Mouse (Mus musculus) layer of hippocampus, postnatal 25 days (tissue): ENCODE data around the gene Sac3d1. TPM values are rescaled to one million over a fixed set of nuclear protein-coding genes. Genes with fewer than 3 reads are reported as not detected.

Experiments used
- DNase-seq, 2 experiments: peaks; one replicate each; pipeline ENCODE4 v3.0.0; 2022; ENCODE audit warnings: mixed read lengths in 2 of 2, low spot score in 1 of 2; ENCODE audit errors: extremely low spot score in 1 of 2
- total RNA-seq, 2 experiments: library from RNA; stranded (reverse); gene quantifications; 2 replicates each; pipeline ENCODE4 v1.2.3; 2021

Gene Sac3d1
- total RNA-seq, 2 experiments from 2014 or later: 15.5 to 17.9 TPM

DNA sequence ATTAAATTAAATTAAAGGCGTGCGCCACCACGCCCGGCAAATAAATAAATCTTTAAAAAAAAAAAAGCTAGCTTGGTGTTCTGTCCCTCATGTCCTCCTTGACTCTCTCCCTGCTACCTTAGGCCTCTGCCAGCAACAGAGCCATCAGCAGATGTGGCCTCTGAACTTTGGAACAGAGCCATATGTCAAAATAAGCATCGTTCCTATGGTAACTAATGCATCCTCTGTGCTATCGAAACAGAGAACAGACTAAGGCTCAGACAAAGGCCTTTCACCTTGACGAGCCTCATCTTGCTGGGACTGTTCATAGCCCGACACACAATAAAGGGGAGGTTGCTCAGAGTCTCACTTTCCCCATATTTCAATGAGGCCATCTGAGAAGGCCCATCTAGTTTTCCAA is 4.9 kb upstream of the Sac3d1 start:
- DNase-seq: no peak

DNA sequence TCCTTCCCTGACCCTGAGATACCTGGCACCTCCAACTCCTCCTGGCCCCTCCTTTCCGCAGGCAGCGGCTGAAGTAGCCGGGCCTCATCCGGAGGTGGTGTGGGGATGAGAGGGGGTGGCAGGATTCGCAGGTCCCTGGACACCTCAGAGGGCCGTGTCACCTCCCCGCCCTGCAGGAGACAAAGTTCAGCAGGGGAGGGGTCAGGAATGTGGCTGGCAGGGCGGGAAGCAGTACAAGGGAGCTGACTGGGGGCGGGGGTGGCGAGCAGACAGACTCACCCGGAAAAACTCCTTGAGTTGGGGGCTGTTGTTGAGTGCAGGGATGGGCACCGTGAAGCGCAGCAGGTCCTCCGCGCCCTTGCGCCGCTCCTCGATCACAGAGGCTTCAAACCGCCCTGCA is 3.3 kb upstream of the Sac3d1 start:
- DNase-seq: no peak

DNA sequence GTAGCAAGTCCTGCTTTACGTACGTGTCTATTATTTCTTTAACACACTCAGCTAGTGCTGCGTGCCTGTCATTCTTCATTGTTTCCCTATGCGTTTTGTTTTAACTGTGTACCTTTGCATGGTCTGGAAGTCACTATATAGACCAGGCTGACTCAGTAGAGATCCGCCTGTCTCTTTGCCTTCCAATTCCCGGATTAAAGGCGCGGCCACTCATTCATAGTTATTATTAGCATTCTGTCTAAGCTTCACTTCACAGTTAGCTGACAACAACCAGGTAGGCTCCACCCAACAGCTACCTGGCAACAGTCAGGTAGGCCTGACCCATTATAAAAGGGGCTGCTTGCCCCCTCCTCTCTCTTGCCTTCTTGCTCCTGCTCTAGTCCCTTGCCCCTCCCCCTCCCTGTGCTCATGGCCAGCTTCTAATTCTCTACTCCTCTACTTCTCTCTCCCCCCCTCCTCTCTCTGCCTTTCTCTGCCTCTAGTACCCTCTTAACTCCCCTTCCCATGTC is 281 bp upstream of the Sac3d1 start:
- no peak for DNase-seq

DNA sequence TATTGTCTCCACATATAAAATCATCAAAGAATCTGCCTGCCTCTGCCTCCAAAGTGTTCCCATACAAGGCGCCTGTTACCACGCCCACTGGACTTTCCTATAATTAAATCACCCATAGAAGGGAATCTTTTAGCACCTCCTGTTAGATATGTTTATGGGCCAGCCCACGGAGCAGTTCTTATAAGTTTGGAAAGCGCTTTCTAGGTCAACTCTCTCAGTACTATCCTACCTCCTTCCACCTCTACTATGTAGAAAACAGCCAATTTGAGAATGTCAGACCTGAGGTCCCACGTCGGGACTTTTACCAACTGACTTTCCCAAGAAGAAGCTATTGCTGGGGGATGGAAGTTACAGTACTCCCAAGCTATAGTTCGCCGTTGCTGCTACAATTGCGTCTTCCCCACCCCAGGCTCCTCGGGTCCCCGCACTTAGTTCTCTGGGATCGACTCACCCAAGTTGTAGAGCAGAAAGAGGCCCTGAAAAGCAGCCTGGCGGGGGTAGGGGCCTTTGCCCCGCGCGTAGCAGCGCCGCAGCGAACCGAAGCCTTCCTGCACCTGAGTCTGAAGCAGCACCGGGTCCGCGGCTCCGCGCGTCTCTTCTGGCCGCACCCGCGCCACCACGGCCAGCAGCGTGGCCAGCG is 984 bp downstream of the Sac3d1 start:
- DNase-seq: peak in 1 of 2 experiments; percentile 59

DNA sequence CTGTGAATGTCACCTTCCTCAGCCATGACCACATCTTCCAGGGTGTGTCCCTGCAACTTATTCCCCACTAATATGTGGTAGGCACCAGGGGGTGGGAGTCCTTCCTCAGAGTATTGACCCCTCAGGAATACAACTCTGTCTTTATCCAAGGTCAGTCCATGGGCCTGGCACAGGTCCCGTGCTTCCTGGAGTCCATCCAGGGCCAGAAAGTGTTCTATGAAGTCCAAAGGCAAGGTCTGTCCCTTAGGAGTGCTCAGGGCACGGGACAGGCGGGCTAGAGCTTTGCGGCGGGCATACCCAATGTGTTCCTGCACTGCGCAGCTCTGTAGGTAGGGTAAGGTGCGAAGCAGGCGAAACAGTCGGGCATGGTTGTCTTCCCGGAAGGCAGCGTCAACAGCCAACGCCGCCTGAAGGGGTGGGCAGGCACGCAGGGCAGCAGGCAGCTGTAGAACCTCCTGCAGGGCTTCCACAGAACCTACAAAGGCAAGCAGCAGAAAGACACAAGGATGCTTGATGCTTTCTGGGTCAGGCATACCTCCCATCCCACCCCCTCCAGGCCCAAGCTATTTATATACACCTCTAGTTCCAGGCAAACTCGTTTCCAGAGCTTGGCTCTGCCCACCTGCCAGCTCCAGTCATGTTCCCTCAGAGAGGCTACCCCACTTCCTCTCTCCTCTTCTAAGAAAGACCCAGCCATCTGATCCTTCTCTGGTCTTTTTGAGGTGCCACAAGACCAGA is 2.2 kb downstream of the Sac3d1 start:
- no peak for DNase-seq

DNA sequence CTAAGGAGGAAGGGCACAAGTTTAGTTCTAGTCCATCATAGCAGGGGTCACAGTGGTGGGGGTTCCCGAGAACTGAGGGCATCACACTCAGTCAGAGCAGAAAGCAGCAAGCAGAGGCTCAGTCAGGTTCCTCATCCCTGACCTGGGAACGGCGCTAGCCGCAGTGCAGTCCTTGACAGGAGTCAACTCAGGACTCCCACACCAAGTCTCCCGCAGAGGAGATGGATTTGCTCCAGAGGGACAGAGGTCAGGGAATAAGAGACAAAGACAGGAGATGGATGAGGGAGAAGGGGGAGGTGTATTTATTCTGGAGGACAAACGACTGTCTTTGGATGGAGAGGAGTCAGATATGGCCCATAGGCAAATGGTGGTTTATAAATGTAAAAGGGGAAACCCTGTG is 5.3 kb downstream of the Sac3d1 start:
- DNase-seq: no peak

DNA sequence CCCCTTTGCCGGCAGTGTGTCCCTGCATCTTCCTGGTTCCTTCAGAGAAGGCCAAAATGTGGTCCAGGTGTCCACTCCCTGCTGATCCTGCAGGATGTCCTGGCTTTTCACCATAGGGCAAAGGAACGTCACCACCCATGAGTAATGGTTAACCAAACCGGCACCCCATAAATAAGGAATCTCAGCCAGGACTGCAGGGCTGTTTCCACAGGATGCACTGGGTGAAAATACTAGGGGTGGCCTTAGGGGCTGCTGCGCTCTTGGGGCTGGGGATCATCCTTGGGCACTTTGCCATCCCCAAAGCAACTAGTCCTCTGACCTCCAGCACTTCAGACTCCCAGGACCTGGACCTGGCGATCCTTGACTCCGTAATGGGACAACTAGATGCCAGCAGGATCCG is 12.9 kb downstream of the Sac3d1 start, which contains the start of gene Naaladl1:
Gene Naaladl1, plus strand, starts transcription at position 197 of the 400 bp plus-strand sequence.
- no peak for DNase-seq

DNA sequence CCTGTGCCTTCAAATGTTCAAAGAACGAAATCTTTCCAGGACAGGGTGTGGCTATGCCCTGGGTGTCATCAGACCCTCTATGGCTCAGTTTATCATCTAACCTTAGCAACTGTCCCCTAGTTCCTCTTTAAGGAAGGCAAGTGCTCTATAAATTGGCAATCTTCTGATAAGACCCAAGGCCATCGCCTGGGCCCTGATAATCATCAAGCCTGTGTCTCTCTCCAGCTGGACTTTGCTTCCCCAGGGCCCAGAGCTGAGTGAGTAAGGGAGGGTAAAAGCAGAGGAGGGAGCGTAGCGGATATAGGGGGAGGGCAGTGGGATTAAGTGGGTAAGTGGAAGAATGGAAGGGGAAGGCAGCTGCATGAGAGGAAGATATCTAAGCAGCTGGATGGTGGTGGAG is 14.0 kb downstream of the Sac3d1 start:
- DNase-seq: no peak

DNA sequence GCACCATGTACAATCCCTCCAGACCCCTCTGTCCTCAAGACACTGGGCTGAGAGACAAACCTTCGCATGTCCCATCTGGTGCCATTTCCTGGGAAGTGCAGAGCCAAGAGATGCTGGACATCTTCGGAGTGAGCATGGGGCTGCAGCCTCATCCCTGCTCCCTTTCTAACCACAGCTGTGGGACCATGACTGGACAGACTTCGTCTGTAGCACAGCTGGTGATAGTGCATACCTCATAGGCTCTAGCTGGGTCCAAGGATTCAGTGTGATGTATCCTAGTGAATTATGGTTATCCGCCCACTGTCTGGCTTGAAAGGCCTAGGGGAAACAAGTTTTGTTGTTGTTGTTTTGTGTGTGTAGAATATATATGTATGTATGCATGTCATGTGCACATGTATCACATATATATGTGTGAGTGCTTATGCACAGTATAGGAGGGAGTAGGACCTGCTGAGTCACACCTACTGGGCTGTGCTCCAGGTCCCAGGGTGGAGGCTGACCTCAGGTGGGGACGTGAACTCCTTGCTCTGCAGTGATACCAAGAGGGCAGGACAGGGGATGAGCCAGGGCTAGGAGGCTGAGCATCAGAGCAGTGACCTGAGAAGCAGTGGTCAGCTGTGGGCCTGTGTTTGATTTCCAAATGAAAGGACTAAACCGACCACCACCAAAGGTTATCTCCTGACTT is 16.1 kb downstream of the Sac3d1 start:
- no peak for DNase-seq

DNA sequence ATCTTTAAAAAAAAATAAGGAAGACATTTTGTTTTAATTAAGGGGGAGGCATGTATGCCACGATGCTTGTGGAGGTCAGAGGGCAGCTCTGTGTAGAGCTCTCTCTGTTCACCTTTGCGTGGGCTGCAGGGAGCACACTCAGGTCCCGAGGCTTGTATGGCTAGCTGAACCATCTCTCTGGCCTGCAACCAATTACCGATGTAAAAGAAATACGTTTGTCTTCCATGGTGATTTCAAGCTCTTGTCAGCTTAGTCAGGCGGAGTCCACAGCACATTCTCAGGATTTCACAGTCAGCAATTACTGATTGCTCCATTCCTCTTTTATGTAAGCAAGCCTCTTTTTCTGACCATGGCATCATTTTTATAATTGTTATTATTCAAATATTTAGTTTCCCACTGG is 17.3 kb downstream of the Sac3d1 start:
- no peak for DNase-seq

DNA sequence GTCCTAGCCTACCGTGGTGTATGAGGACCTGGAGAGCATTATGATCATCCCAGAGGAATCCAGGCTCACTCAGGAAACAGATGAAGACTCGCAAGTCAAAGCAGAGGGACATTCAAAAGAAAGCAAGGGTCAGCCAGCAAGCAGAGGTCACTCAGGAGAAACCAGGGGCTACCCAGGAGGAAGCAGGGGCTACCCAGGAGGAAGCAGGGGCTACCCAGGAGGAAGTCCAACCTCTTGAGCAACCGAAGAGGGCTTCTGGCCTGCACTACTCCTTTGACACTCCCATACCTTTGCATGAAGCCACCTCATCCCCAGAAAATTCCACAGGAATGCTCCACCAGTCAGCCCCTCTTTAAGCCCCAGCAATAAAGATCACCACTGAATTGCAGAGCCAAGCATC is 20.6 kb downstream of the Sac3d1 start:
- DNase-seq: no peak

DNA sequence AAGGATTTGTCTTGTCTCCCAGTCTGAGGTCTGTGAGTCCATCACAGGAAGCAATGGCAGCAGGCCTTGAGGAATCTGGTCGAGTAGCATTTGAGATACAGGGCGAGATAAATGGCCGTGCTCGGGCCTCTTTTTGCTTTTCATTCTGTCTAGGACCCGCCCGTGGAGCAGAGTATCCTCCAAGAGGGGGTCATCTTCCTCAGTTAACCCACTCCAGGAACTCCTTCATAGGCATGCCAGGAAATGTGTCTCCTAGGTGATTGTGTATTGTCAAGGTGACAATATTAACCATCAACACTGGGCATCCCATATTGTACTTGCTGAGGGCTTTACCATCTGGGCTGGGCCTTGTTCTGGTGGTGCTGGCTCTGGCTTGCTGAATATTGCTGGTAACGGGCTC is 24.3 kb downstream of the Sac3d1 start, which contains the start of gene AC131692.1:
Gene AC131692.1, plus strand, starts transcription at position 301 of the 400 bp plus-strand sequence.
- no peak for DNase-seq

DNA sequence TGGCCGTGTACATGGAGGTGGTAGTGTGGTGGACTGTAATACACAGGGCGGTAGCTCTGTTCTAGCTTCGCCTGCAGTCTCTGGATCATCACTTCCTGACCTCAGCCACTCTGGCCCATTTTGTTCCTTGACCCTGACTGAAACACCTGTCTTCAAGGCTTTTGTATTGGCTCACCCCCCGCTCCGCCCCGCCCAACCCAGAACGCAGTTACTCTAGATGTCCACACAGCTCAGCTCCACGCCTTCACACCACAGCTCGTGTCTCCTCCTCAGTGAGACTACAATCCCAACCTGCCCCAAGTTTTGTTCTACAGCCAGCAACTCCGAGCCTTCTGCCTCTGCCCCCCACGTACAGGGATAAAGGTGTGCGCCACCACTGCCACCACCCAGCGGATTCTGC is 29.6 kb downstream of the Sac3d1 start:
- DNase-seq: no peak

DNA sequence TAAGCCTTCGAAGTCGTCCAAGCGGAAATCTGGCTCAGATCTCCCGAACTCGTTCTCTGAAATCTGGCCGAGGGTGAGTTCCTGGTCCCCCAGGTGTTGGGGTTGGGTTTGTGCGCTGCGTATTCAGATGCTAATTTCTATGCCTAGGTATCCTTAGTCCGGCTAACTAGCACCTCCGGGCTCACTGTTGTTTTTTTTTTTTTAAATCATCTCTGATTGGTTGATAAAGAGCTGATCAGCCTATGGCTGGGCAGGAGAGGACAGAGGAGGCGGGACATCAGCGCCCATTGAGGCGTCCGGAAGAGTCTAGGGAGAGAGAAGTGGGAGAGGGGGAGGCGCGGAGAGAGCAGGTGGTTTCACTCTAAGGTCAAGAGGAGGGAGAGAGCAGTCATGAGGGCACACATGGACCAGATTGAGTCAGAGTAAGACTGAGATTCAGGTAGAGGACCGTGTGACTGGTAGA is 33.0 kb downstream of the Sac3d1 start:
- DNase-seq: no peak

DNA sequence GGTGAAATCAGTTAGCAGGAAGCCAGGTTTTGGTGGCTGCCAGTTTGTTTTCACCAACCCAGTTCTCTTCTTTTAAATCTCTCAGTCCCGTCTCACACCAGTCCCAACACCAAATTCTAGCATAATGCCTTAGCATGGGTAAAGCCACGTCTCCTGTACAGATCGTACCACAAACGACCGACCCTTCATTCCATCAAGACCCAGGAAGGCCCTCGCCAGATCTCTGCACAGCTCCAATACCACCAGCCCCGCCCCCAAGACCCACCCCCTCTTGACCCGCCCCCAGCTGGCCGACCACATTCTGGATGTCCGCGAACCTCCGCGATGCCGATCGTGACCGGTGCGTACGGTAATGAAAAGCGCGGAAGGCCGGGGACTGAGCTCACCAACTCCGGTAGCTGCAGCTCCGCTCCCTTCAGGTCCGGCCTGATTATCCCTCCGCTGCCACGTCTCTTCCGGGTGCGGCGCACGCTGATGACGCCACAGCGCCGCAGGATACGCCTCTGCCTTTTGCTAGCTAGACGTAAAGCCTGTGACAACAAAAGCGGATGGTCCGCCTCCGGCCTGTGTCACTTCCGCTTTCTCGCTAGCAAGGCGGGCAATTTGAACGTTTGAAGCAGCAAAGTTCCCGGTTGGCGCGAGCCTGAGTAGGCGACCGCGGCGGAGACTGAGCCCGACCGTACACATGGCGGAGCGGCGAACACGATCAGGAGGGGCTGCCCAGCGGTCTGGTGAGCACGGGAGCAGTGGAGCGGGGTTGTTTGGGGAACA is 33.8 kb downstream of the Sac3d1 start, which contains the start of the genes Zfpl1 and Cdca5:
Gene Zfpl1, minus strand, starts transcription at position 479 of the 771 bp plus-strand sequence.
Gene Cdca5, plus strand, starts transcription at position 506 of the 771 bp plus-strand sequence.
- DNase-seq: peak; percentile 90 to 92

DNA sequence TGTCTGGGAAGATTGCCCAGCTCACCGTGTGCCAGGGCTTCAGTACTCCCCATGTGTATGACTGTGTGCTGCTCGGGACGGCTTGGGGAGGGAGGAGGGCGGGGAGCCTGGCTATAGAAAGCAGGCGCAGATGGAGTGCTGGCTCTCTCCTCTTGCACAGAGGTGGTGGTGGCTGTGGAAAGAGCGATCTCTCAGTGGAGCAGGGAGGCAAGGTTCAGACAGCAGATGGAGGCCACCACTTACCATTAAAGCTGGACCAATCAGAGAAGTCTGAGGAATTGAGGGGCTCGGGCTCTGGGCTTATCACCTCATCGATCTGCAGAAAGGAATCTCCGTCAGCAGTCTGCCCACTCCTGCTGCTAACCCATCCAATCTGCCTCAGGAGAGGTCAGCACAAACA is 36.3 kb downstream of the Sac3d1 start, which contains the start of gene Gm28374:
Gene Gm28374, minus strand, starts transcription at position 101 of the 400 bp plus-strand sequence.
- no peak for DNase-seq

DNA sequence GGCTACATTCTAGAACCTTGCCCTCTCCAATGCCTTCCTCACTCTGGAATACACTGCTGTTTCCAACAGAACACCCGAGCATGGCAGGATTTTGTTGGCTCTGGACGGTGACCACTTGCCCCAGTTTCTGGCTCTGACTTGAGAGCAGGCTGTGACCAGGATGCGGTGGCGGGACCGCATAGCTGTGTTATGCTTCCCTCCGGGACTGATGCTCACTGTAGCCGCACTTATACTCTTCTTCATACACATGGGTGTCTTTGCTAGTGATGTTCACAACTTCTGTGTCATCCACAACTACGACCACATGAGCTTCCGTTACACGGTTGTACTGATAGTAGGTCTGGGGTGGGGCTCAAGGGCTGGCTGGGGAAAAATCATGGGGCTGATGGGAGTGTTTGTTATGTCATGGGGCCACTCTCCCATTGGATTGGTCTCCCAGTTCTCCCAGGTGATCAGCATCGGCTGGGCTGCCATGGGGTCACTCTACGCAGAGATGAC is 38.4 kb downstream of the Sac3d1 start, which contains the start of gene Tmem262:
Gene Tmem262, plus strand, starts transcription at position 51 of the 498 bp plus-strand sequence.
- no peak for DNase-seq

DNA sequence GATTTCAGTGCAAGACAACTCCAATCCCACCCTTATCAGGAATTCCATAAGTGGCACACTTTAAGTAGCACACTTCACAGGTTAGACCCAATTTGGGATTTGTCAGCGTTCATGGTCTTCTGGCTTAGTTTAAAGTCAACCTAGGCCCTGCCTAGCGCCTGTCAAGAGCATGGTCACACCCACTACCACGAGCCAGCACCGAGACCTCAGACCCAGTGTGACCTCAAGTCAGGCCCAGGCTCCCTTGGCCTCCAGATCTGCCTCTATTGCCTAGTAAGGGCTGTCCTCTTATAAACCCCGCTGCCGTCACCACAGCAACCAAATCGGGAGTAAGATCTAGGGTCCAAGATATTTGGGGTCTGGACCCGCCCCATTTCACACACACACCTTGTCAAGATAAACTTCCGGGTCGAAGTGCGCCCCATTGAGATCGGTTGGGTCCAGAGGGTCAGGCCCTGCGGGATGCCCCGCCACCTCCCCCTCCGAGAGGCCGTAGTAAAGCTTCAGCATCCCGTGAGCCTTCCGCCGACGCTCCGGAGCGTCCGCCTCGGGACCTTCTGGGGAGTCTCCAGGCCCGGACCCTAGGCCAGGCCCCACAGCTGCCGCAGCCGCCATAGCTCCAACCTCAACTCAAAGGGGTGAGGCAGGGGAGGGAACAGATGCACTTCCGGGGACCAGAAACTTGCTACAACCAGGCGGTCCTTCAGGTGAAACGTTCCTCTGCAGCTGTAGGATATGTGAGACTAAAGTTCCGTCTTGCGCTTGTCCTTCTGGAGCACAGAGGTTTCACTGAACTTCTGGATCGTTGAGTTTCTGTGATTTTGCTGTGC is 41.7 kb downstream of the Sac3d1 start, which contains the start of gene Vps51:
Gene Vps51, minus strand, starts transcription at position 668 of the 830 bp plus-strand sequence.
- peak; percentile 67 to 80 for DNase-seq

DNA sequence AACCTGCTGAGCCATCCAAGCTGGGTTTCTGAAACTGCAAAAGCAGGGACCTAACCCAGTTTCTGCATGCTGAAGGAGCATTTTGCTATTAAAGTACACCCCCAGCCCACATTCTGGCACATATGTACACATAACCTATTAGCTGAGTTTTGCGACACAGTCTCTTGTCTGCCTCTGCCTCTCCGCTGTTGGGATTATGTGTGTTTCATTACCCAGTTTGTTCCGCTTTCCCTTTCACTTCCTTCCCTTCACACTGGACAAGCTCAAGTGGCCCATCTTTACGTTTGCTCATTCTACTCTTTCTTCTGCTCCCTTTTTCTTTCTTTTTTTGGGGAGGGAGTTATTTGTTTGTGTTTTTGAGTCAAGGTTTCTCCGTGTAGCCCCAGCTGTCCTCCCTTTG is 44.6 kb downstream of the Sac3d1 start:
- no peak for DNase-seq
